12 mouse cellular contexts compared by ENCODE assay signal in genomic region chr7:24852557-24853232, GRCm38 (mm10). TPM values are rescaled to one million over a fixed set of nuclear protein-coding genes. Genes with fewer than 3 reads are reported as not detected.
DNase-seq lines count a peak whose midpoint lies in the region; ATAC-seq and TF ChIP-seq lines count a peak whose summit lies in the region.
"Had no signal": no experiment of that assay in that cellular context is flagged by ENCODE, and none has a peak within 500 bp of the region (broad histone marks: within the 10 kb centered on the region; RNA-seq: fewer than 3 reads in every experiment).

No protein-coding gene starts in this region.

- ATAC-seq in hindbrain, embryonic 12.5 days (ENCODE audit: low FRiP score) = no peak
- ATAC-seq in megakaryocyte, adult 5-6 weeks (ENCODE audit: poor library complexity, severe bottlenecking) = peak; percentile 77
- ATAC-seq in CD4-positive, CD25-positive, alpha-beta regulatory T cell, adult 4 months = no peak

- 80% methylated on average over 8 of the region's 8 CpGs for WGBS in hindbrain, embryonic 10.5 days
- 82% methylated on average over 8 of the region's 8 CpGs for WGBS in hindbrain, embryonic 12.5 days

- no peaks in the 10 kb centered on the region for H3K27me3 ChIP-seq in hindbrain, embryonic 10.5 days (ENCODE audit: insufficient read depth, poor library complexity, severe bottlenecking)
- no peaks in the 10 kb centered on the region for H3K27me3 ChIP-seq in hindbrain, embryonic 12.5 days
- no peaks in the 10 kb centered on the region for H3K27me3 ChIP-seq in ES-Bruce4 (ENCODE audit: control insufficient read depth, insufficient read depth, low read length, poor library complexity, severe bottlenecking)

- H3K27ac ChIP-seq in hindbrain, embryonic 10.5 days = peak overlapping the region; percentile 72; the same call in 1 of the 2 replicates
- H3K27ac ChIP-seq in hindbrain, embryonic 12.5 days = no peak overlapping the region
- peak overlapping the region; percentile 90 for H3K27ac ChIP-seq in ES-Bruce4 (ENCODE audit: insufficient read depth, low read length)

- H3K4me1 ChIP-seq in hindbrain, embryonic 10.5 days (replicated peaks) = peaks cover 33% of the 10 kb centered on the region
- H3K4me1 ChIP-seq in hindbrain, embryonic 12.5 days = no peaks in the 10 kb centered on the region
- H3K4me1 ChIP-seq in ES-Bruce4 (ENCODE audit: control insufficient read depth, insufficient read depth, low read length) = peaks cover 4% of the 10 kb centered on the region

- no peak for TF ChIP-seq EP300 in ES-Bruce4 (IDR thresholded peaks at IDR 0.05; ENCODE audit: insufficient read depth, low read depth, low read length)

- no peak overlapping the region for H3K4me2 ChIP-seq in hindbrain, embryonic 12.5 days (replicated peaks)

- no peak for DNase-seq in hindbrain, embryonic 10.5 days (ENCODE audit: low spot score)
- peak; percentile 93 for DNase-seq in c-Kit-positive CD71-positive TER-119-positive erythroid progenitor cells, embryonic 14.5 days (ENCODE audit: low spot score)
- no peak for DNase-seq in urinary bladder, postnatal 10 days (ENCODE audit: low spot score)
- no peak for DNase-seq in right cerebral cortex, postnatal 10 days (ENCODE audit: low spot score in 2 of 2)
- DNase-seq: cerebellum, postnatal 36 days; lung, adult 18-20 months had no signal

- no peak overlapping the region for H3K4me3 ChIP-seq in hindbrain, embryonic 10.5 days
- no peak overlapping the region for H3K4me3 ChIP-seq in hindbrain, embryonic 12.5 days
- peak overlapping the region; percentile 34 for H3K4me3 ChIP-seq in ES-Bruce4 (ENCODE audit: low read depth, low read length)

- TF ChIP-seq CTCF in ES-Bruce4 (IDR thresholded peaks at IDR 0.05; ENCODE audit: low read depth, low read length) = no peak

- H3K9ac ChIP-seq in hindbrain, embryonic 12.5 days = no peak overlapping the region
- H3K9ac ChIP-seq in ES-Bruce4 (ENCODE audit: low read depth, poor library complexity, severe bottlenecking) = peak overlapping the region; percentile 26; the same call in 1 of the 2 replicates

- H3K36me3 ChIP-seq in hindbrain, embryonic 10.5 days = no peaks in the 10 kb centered on the region
- no peaks in the 10 kb centered on the region for H3K36me3 ChIP-seq in hindbrain, embryonic 12.5 days
- H3K36me3 ChIP-seq in ES-Bruce4 (ENCODE audit: control insufficient read depth, insufficient read depth, low read length, poor library complexity, severe bottlenecking) = no peaks in the 10 kb centered on the region

- no peaks in the 10 kb centered on the region for H3K9me3 ChIP-seq in hindbrain, embryonic 10.5 days
- H3K9me3 ChIP-seq in hindbrain, embryonic 12.5 days (replicated peaks) = no peaks in the 10 kb centered on the region
- H3K9me3 ChIP-seq in ES-Bruce4 (replicated peaks; ENCODE audit: control insufficient read depth, insufficient read depth, low read length, poor library complexity, severe bottlenecking) = no peaks in the 10 kb centered on the region

- TF ChIP-seq POLR2A in ES-Bruce4 (IDR thresholded peaks at IDR 0.05; ENCODE audit: insufficient read depth, low read length) = peak; percentile 66

RNA-seq across cellular contexts. Expression of gene Gm9844, which starts 9.3 kb away (rescaled TPM):
- 15.5 and 24.3 TPM in 2 replicates for polyA plus RNA-seq in hindbrain, embryonic 10.5 days (2016; fragmentation: Nextera tagmentation; extraction: Ambion mirVana)
- polyA plus RNA-seq in hindbrain, embryonic 12.5 days (2016; fragmentation: Nextera tagmentation; extraction: Ambion mirVana) = 28.6 and 37.8 TPM in 2 replicates
- 21.9 and 24.9 TPM in 2 replicates for polyA plus RNA-seq in ES-Bruce4 (2011; ENCODE audit: insufficient read depth, insufficient read length, low read depth, missing spikeins)
- 9.6 and 10.0 TPM in 2 replicates for total RNA-seq in megakaryocyte, adult 5-6 weeks (2015)
- 40.8 and 73.5 TPM in 2 replicates for total RNA-seq in megakaryocyte, adult 5-6 weeks (2017)
- polyA plus RNA-seq in CD4-positive, CD25-positive, alpha-beta regulatory T cell, adult 4 months (2017; shearing (Covaris generic)) = 10 to 100 TPM; 22.4 to 44.8 TPM

RNA-seq across cellular contexts. Expression of gene Lypd4, which starts 17.0 kb away (rescaled TPM):
- polyA plus RNA-seq in hindbrain, embryonic 10.5 days (2016; fragmentation: Nextera tagmentation; extraction: Ambion mirVana) = not detected in 2 replicates
- not detected in 2 replicates for polyA plus RNA-seq in hindbrain, embryonic 12.5 days (2016; fragmentation: Nextera tagmentation; extraction: Ambion mirVana)
- polyA plus RNA-seq in ES-Bruce4 (2011; ENCODE audit: insufficient read depth, insufficient read length, low read depth, missing spikeins) = not detected in 2 replicates
- not detected in 2 replicates for total RNA-seq in megakaryocyte, adult 5-6 weeks (2015)
- not detected in 2 replicates for total RNA-seq in megakaryocyte, adult 5-6 weeks (2017)
- not detected for polyA plus RNA-seq in CD4-positive, CD25-positive, alpha-beta regulatory T cell, adult 4 months (2017; shearing (Covaris generic))
- total RNA-seq: neutrophil, adult 5-6 weeks had no signal
- polyA plus RNA-seq: large intestine, adult 2 months had no signal

RNA-seq across cellular contexts. Expression of gene Dmrtc2, which starts 17.2 kb away (rescaled TPM):
- not detected in 2 replicates for polyA plus RNA-seq in hindbrain, embryonic 10.5 days (2016; fragmentation: Nextera tagmentation; extraction: Ambion mirVana)
- 0.27 TPM in 1 of 2 replicates, not detected in the other for polyA plus RNA-seq in hindbrain, embryonic 12.5 days (2016; fragmentation: Nextera tagmentation; extraction: Ambion mirVana)
- polyA plus RNA-seq in ES-Bruce4 (2011; ENCODE audit: insufficient read depth, insufficient read length, low read depth, missing spikeins) = 0.75 and 1.1 TPM in 2 replicates
- total RNA-seq in megakaryocyte, adult 5-6 weeks (2015) = not detected in 2 replicates
- not detected in 2 replicates for total RNA-seq in megakaryocyte, adult 5-6 weeks (2017)
- polyA plus RNA-seq in CD4-positive, CD25-positive, alpha-beta regulatory T cell, adult 4 months (2017; shearing (Covaris generic)) = not detected
- total RNA-seq: neutrophil, adult 5-6 weeks had no signal
- polyA plus RNA-seq: large intestine, adult 2 months had no signal

RNA-seq across cellular contexts. Expression of gene Rps19, which starts 31.5 kb away (rescaled TPM):
- 1,985 and 2,165 TPM in 2 replicates for polyA plus RNA-seq in hindbrain, embryonic 10.5 days (2016; fragmentation: Nextera tagmentation; extraction: Ambion mirVana)
- 1,212 and 1,459 TPM in 2 replicates for polyA plus RNA-seq in hindbrain, embryonic 12.5 days (2016; fragmentation: Nextera tagmentation; extraction: Ambion mirVana)
- polyA plus RNA-seq in ES-Bruce4 (2011; ENCODE audit: insufficient read depth, insufficient read length, low read depth, missing spikeins) = 2,100 and 2,446 TPM in 2 replicates
- total RNA-seq in megakaryocyte, adult 5-6 weeks (2015) = 1,493 and 1,909 TPM in 2 replicates
- total RNA-seq in megakaryocyte, adult 5-6 weeks (2017) = 575 and 756 TPM in 2 replicates
- polyA plus RNA-seq in CD4-positive, CD25-positive, alpha-beta regulatory T cell, adult 4 months (2017; shearing (Covaris generic)) = over 10,000 TPM; 12,099 to 13,283 TPM

RNA-seq across cellular contexts. Expression of gene Cd79a, which starts 44.5 kb away (rescaled TPM):
- 0.13 and 0.29 TPM in 2 replicates for polyA plus RNA-seq in hindbrain, embryonic 10.5 days (2016; fragmentation: Nextera tagmentation; extraction: Ambion mirVana)
- 0.23 and 0.36 TPM in 2 replicates for polyA plus RNA-seq in hindbrain, embryonic 12.5 days (2016; fragmentation: Nextera tagmentation; extraction: Ambion mirVana)
- polyA plus RNA-seq in ES-Bruce4 (2011; ENCODE audit: insufficient read depth, insufficient read length, low read depth, missing spikeins) = 2.8 and 2.9 TPM in 2 replicates
- 0.64 and 1.0 TPM in 2 replicates for total RNA-seq in megakaryocyte, adult 5-6 weeks (2015)
- 0.18 and 0.24 TPM in 2 replicates for total RNA-seq in megakaryocyte, adult 5-6 weeks (2017)
- polyA plus RNA-seq in CD4-positive, CD25-positive, alpha-beta regulatory T cell, adult 4 months (2017; shearing (Covaris generic)) = 10 to 100 TPM in 1 of 2 experiments, 1 to 10 TPM in 1; 2.2 to 28.9 TPM
